Mouse (Mus musculus): Measurements from ENCODE around the gene Zfp324.

- no peak for TF ChIP-seq CTCF (IDR thresholded peaks at IDR 0.05; ENCODE audit: borderline replicate concordance, extremely low read depth, insufficient read depth, insufficient read length)
- TF ChIP-seq POLR2A (IDR thresholded peaks at IDR 0.05; ENCODE audit: borderline replicate concordance, extremely low read depth, insufficient read depth, insufficient read length, poor library complexity, severe bottlenecking), result no peak
Measured at GRCm38 (mm10) chr7:12998851-12999250, 33.2 kb downstream of the Zfp324 start, which contains the start of gene Trim28.

All from brain, embryonic 14.5 days (tissue).